Mouse (Mus musculus) ES-E14 (cell line): ENCODE measurements at regions not wholly inside any gene's neighbourhood (a gene's known extent, or its start where the extent isn't known, plus 50 kb on each side); places are given as distances from the start of the nearest gene placed in this dataset.

Experiments used
- DNase-seq: peaks from one replicate; pipeline ENCODE4 v3.0.0-alpha.2; 2013; ENCODE audit warnings: low read depth, low spot score
- H3K27ac ChIP-seq: 2 replicates; pipeline ENCODE4 v1.5.1; 2012; ENCODE audit warnings: low read depth, mild to moderate bottlenecking, low read length, moderate library complexity, mixed read lengths; ENCODE audit not compliant: poor library complexity, insufficient read depth, severe bottlenecking
- H3K36me3 ChIP-seq: 2 replicates; pipeline ENCODE4 v1.6.1; 2012; ENCODE audit warnings: mild to moderate bottlenecking, low read length, moderate library complexity, mixed read lengths; ENCODE audit not compliant: control insufficient read depth, poor library complexity, insufficient read depth, severe bottlenecking
- H3K4me1 ChIP-seq, 2 experiments: fragments of 150-350 bp in 1 of 2; sonication (generic) in 1 of 2; 2 replicates each; pipeline ENCODE4 v1.6.1; 2012; ENCODE audit warnings: low read length in 2 of 2, mild to moderate bottlenecking in 1 of 2, mixed read lengths in 1 of 2; ENCODE audit not compliant: control insufficient read depth in 2 of 2, insufficient read depth in 2 of 2, poor library complexity in 1 of 2
- H3K4me3 ChIP-seq, 2 experiments: fragments of 150-350 bp in 1 of 2; sonication (generic) in 1 of 2; 2 replicates each; pipeline ENCODE4 v1.5.1; 2012; ENCODE audit warnings: low read length in 2 of 2, low read depth in 1 of 2, mild to moderate bottlenecking in 1 of 2, mixed read lengths in 1 of 2; ENCODE audit not compliant: insufficient read depth in 1 of 2, poor library complexity in 1 of 2, severe bottlenecking in 1 of 2
- H3K9ac ChIP-seq: 2 replicates; pipeline ENCODE4 v1.6.1; 2012; ENCODE audit warnings: low read depth, mild to moderate bottlenecking, low read length, mixed read lengths; ENCODE audit not compliant: poor library complexity, insufficient read depth, severe bottlenecking
- H3K9me3 ChIP-seq: fragments of 150-350 bp; sonication (generic); 2 replicates; pipeline ENCODE4 v1.6.1; 2012; ENCODE audit warnings: low read depth, mild to moderate bottlenecking, low read length; ENCODE audit not compliant: control insufficient read depth, insufficient read depth
- CHD2 ChIP-seq: IDR thresholded peaks from 2 replicates; pipeline ENCODE4 v1.6.1; 2014; ENCODE audit warnings: mild to moderate bottlenecking, low read depth, low read length, inconsistent platforms
- HCFC1 ChIP-seq: IDR thresholded peaks from 2 replicates; pipeline ENCODE4 v1.6.1; 2012; ENCODE audit warnings: low read length, inconsistent platforms, borderline replicate concordance; ENCODE audit not compliant: insufficient read depth
- MAFK ChIP-seq: IDR thresholded peaks from 2 replicates; pipeline ENCODE4 v1.6.1; 2014; ENCODE audit warnings: mild to moderate bottlenecking, low read depth, low read length, inconsistent platforms; ENCODE audit not compliant: insufficient read depth
- ZC3H11A ChIP-seq: IDR thresholded peaks from 2 replicates; pipeline ENCODE4 v1.6.1; 2012; ENCODE audit warnings: low read depth, mild to moderate bottlenecking, inconsistent platforms, low read length, borderline replicate concordance
- ZNF384 ChIP-seq: IDR thresholded peaks from 2 replicates; pipeline ENCODE4 v1.6.1; 2012; ENCODE audit warnings: low read depth, low read length, inconsistent platforms
- in situ Hi-C, 2 experiments: fragments of 600-800 bp; cut with MboI; formaldehyde crosslinking; loops; one replicate each; pipeline ENCODE4 v1.15.1; 2025; ENCODE audit warnings: low sequenced_read_pairs in 2 of 2, inconsistent platforms in 1 of 2; ENCODE audit not compliant: unreplicated experiment in 2 of 2

DNA sequence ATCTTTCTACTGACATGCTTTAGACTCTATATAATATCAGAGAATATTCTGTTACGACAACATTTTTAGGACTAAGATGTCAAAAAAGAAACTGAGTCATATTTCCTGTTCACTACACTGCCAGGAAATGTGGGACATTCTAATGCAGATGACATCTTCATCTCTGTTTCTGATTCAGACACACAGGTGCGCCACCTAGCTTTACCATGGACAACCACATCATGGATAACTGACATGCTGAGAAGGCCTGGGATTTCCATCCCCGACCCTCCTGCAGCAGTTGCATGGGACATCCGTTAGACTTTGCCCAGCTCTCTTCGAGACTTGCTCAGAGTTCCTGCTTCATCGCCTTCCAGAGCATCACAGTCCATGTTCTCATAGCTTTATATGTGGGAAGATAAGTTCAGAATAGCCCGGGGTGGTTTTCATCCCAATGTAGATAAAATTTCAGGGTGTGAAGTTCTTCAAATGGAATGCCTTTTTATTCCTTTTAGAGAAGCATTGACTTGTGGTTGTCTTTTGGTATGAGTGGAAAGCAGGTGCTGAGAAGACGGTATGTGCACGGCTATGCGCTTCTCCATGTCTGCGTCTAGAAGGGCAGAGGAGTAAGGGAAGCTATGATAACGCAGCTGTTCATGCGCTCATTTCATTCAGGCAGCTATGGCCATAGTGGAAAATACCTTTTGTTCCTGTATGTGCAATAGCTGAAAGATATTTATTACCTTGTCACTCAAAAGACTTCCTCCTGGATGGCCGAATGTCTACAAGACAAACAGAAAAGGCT, 188.8 kb downstream of the Dact1 start:
- H3K4me1 ChIP-seq: no peaks in the 10 kb centered on the region
- H3K36me3 ChIP-seq: no peaks in the 10 kb centered on the region
- no peak overlapping the region for H3K27ac ChIP-seq
- H3K4me3 ChIP-seq: no peak overlapping the region
- TF ChIP-seq HCFC1: no peak
- no peaks in the 10 kb centered on the region for H3K9me3 ChIP-seq
- no peak for DNase-seq
- in situ Hi-C loops: no loop called here
- no peak overlapping the region for H3K9ac ChIP-seq

DNA sequence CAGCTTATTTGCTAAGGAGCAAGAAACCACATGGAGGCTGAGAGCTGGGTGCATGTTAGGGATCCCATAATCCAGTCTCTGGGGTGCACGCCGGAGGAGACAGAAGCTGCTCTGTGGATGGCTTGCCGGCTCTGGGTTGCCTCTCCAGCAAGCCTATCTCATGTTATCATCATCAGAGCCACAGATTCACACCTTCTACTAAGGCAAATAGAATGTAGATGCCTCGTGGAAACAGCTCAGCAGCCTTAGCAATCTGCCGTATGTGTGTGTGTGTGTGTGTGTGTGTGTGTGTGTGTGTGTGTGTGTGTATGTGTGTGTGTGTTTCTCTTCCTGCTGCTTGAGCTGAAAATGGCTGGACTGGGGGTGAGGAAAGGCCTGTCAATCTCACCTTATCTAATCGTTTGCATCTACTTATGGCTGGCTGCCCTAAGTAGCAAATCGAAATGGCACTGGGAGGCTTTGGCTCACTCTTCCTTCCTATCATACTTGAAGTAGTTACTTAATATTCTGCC, 191.7 kb downstream of the Dact1 start:
- Histone ChIP-seq H3K4me3 (no peak overlapping the region), H3K36me3 (no peaks in the 10 kb centered on the region), H3K4me1 (no peaks in the 10 kb centered on the region), H3K9me3 (no peaks in the 10 kb centered on the region), H3K9ac (no peak overlapping the region), H3K27ac (no peak overlapping the region)
- in situ Hi-C loops: no loop called here
- DNase-seq: no peak
- TF ChIP-seq HCFC1: no peak
- no peak for TF ChIP-seq ZNF384

DNA sequence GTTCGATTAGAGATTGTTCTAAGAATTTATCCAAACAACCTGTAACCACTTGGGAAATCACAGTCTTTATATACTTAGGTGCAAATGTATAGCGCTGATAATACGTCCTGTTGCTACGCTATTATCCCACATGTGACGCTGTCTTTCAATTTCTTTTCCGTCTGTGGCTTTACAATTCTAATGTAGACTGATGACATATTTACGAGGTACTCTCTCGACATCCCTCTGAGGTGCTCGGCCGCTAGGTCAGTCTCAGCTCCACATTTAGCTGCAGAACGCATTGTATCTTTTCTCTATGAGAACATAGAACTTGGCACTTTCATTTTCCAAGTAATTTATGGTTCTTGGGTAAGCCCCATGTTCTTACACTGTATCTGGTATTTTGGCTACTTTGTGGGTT, 193.6 kb downstream of the Dact1 start:
- DNase-seq: no peak
- H3K4me3 ChIP-seq: no peak overlapping the region
- no peaks in the 10 kb centered on the region for H3K36me3 ChIP-seq
- in situ Hi-C loops: no loop called here
- TF ChIP-seq HCFC1 (no peak), MAFK (no peak), ZNF384 (no peak), ZC3H11A (no peak), CHD2 (no peak)
- H3K4me1 ChIP-seq: no peaks in the 10 kb centered on the region
- no peaks in the 10 kb centered on the region for H3K9me3 ChIP-seq
- H3K27ac ChIP-seq: no peak overlapping the region
- no peak overlapping the region for H3K9ac ChIP-seq

DNA sequence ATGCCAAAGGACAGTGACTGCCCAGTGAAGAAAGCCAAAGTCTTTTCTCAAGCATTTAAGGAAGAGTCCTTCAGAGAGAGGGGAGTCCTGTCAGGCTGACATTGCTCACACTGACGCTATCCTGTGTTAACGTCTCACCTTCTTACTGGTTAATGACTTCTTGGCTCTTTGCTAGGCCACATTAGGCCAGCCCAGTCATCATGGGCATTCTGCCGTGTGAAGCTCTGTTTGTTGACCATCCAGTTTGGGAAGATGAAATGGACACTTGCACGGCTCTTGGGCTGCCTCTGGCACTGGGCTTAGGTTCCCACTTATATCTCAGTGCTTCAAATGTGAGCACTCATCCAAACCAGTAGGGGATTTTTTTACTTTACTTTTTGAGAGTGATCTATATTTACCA, 196.5 kb downstream of the Dact1 start:
- no peak overlapping the region for H3K9ac ChIP-seq
- no peaks in the 10 kb centered on the region for H3K36me3 ChIP-seq
- no peak for TF ChIP-seq HCFC1
- no peak for TF ChIP-seq ZNF384
- TF ChIP-seq ZC3H11A: no peak
- TF ChIP-seq MAFK: no peak
- no peak for TF ChIP-seq CHD2
- in situ Hi-C loops: no loop called here
- no peaks in the 10 kb centered on the region for H3K9me3 ChIP-seq
- no peak overlapping the region for H3K27ac ChIP-seq
- no peak for DNase-seq
- H3K4me1 ChIP-seq: peaks cover 2 to 4% of the 10 kb centered on the region in 2 experiments; a peak in 2 of 4 replicates
- no peak overlapping the region for H3K4me3 ChIP-seq

DNA sequence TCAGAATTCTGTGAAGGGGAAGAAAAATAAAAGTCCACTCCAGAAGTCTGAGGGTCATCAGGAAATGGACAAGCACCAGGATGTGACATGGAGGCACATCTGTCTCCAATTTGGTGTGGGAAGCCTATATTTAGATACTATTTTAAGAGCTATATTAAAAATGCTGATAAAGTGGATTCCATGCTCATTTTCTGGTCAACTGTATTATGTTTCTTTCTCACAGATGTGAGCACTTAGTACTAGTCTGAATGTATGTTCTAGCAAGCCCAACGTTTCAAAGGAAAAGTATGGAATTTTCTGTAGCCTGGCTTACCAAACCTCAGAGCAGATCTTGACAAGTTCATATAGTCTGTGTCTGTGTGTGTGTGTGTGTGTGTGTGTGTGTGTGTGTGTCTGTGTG, 197.0 kb downstream of the Dact1 start:
- H3K9me3 ChIP-seq: no peaks in the 10 kb centered on the region
- H3K36me3 ChIP-seq: no peaks in the 10 kb centered on the region
- DNase-seq: no peak
- H3K4me1 ChIP-seq: peaks cover 2 to 4% of the 10 kb centered on the region in 2 experiments; a peak in 2 of 4 replicates
- TF ChIP-seq HCFC1 (no peak), ZNF384 (no peak), ZC3H11A (no peak), CHD2 (no peak), MAFK (no peak)
- H3K27ac ChIP-seq: no peak overlapping the region
- in situ Hi-C loops: no loop called here
- H3K4me3 ChIP-seq: no peak overlapping the region
- H3K9ac ChIP-seq: no peak overlapping the region
